ENCODE assay signal across 11 mouse cellular contexts in the genomic region with DNA sequence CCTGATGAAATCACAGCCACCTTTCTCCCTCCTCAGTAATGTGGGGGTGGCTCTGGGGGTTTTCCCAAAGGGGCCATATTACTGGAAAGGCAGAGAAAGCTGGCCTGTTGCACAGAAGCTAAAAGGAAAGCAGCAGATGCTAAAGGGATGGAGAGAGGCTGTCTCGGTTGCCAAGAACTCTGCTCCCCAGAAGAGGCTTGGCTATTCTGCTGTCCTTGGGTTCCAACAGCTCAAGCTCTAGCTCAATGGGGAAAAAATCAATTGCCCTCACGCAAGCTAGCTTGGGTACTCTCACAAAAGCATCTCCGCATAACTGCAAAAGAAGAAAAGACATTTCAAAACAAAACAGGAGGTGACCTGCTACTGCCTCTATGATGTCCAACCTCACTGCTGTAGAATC.
"Had no signal": no experiment of that assay in that cellular context is flagged by ENCODE, and none has a peak within 500 bp of the region (broad histone marks: within the 10 kb centered on the region; RNA-seq: fewer than 3 reads in every experiment).

No protein-coding gene starts in this region.

- H3K27me3 ChIP-seq: limb, embryonic 13.5 days; midbrain, embryonic 13.5 days; neural tube, embryonic 15.5 days had no signal

- H3K27ac ChIP-seq: limb, embryonic 13.5 days; liver, embryonic 14.5 days; midbrain, embryonic 13.5 days; neural tube, embryonic 15.5 days had no signal

- ATAC-seq: midbrain, embryonic 13.5 days had no signal

- DNase-seq: kidney, postnatal 36 days; left cerebral cortex, postnatal 4 days; lung, adult 18-20 months; right cerebral cortex, adult 18-20 months; right cerebral cortex, postnatal 25 days; thymus, postnatal 36 days had no signal

- H3K9ac ChIP-seq: limb, embryonic 13.5 days; liver, embryonic 14.5 days; midbrain, embryonic 13.5 days; neural tube, embryonic 15.5 days had no signal

- H3K4me3 ChIP-seq: limb, embryonic 13.5 days; midbrain, embryonic 13.5 days; myocyte; neural tube, embryonic 15.5 days had no signal

- H3K4me2 ChIP-seq: limb, embryonic 13.5 days; midbrain, embryonic 13.5 days; neural tube, embryonic 15.5 days had no signal

- H3K36me3 ChIP-seq: limb, embryonic 13.5 days; midbrain, embryonic 13.5 days; neural tube, embryonic 15.5 days had no signal

- H3K4me1 ChIP-seq: limb, embryonic 13.5 days; neural tube, embryonic 15.5 days had no signal

- H3K9me3 ChIP-seq: limb, embryonic 13.5 days; midbrain, embryonic 13.5 days; neural tube, embryonic 15.5 days had no signal
